Mouse (Mus musculus): ENCODE data around the gene Fam163b.

DNA sequence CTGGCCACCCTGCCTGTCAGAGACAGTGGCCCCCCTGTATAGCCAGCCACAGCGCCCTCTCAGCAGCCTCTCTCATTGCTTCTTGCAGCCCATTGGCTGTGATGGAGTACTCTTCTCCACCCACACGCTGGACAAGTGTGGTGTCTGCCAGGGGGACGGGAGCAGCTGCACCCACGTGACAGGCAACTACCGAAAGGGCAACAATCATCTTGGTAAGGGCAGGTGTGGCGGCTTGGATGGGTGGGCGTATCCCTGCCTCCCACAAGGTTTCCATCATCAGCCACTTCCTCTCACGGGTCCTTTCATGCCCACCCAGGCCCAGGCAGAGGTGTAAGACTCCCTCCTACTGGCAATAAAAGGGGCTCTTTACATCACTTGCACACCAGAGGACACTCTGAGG is 57.3 kb downstream of the Fam163b start:
- TF ChIP-seq POLR2A (IDR thresholded peaks at IDR 0.05; ENCODE audit: insufficient read depth, low read depth, low read length) = no peak
- TF ChIP-seq CTCF (IDR thresholded peaks at IDR 0.05) = no peak

All from heart, adult 2 months (tissue).